Mouse (Mus musculus): ENCODE results near the gene Dnah8.

- no peak for TF ChIP-seq CTCF (IDR thresholded peaks at IDR 0.05; ENCODE audit: extremely low read depth, insufficient read length, insufficient replicate concordance, low read depth, low read length)
- TF ChIP-seq POLR2A (IDR thresholded peaks at IDR 0.05; ENCODE audit: low read depth, low read length): no peak
These were observed 119.8 kb downstream of the Dnah8 start for GRCm38 (mm10) chr17:30743947-30744346.
